Mouse (Mus musculus): ENCODE results near the gene Pxmp4.

DNA sequence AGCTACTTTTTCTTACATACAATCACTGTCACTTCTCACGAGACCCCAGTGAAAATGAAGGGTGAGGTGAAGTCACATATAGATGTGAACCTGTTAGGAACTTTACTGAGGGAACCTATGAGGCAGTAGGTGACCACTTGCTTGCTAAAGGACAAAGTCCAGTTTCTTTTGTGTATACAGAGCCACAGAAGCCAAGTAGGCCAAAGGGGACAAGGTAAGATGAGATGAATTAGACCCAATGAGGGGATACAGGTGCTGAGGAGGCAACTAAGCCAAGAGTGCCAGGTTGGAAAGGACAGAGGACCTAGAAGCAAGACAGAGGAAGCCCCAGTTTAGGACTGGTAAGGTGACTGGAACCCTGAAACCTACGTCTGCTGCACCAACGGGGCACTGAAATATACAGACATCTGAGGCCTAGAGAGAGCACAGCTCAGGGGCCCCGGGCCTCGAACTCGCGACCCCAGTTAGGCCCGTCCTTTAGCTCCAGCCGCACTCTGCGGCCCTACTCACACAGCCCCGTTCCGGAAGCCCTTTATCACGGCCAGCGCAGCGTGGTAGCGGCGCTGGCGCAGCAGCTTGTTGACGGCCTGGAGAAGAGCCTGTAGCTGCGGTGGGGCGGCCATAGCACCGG lies 386 bp downstream of the Pxmp4 start:
- no peak for TF ChIP-seq GATA1 (IDR thresholded peaks at IDR 0.05; ENCODE audit: low read length)
- TF ChIP-seq TAL1 (IDR thresholded peaks at IDR 0.05; ENCODE audit: low read length), result no peak
